Mouse (Mus musculus): Measurements from ENCODE around the gene Phka1. TPM values are rescaled to one million over a fixed set of nuclear protein-coding genes. Genes with fewer than 3 reads are reported as not detected.

The Phka1 gene
- polyA plus RNA-seq, 1 experiment, result 8.7 TPM

- Histone ChIP-seq H3ac (ENCODE audit: control insufficient read depth, insufficient read length) (no peak overlapping the region), H3K4me3 (no peak overlapping the region), H3K4me2 (ENCODE audit: low read depth) (no peak overlapping the region), H3K27me3 (ENCODE audit: control insufficient read depth, insufficient read depth, insufficient read length) (no peaks in the 10 kb centered on the region), H3K79me2 (ENCODE audit: control insufficient read depth, insufficient read depth) (no peaks in the 10 kb centered on the region), H3K36me3 (ENCODE audit: control insufficient read depth, insufficient read depth) (peaks cover 3% of the 10 kb centered on the region)
- TF ChIP-seq POLR2AphosphoS2 (IDR thresholded peaks at IDR 0.05; ENCODE audit: insufficient read length, low read depth), result no peak
- TF ChIP-seq MYOD1 (IDR thresholded peaks at IDR 0.05; ENCODE audit: control insufficient read depth in 1 of 3, insufficient read length in 2 of 3, low read depth in 2 of 3), result no peak
- no peak for TF ChIP-seq MAX (IDR thresholded peaks at IDR 0.05; ENCODE audit: low read depth)
- TF ChIP-seq TCF12 (IDR thresholded peaks at IDR 0.05; ENCODE audit: insufficient read depth, poor library complexity, severe bottlenecking), result no peak
- no peak for TF ChIP-seq E2F4 (IDR thresholded peaks at IDR 0.05; ENCODE audit: insufficient read depth)
- TF ChIP-seq MYOG (IDR thresholded peaks at IDR 0.05; ENCODE audit: control insufficient read depth in 1 of 3, insufficient read depth in 1 of 3, insufficient read length in 2 of 3, low read depth in 2 of 3), result no peak
- TF ChIP-seq USF1 (IDR thresholded peaks at IDR 0.05; ENCODE audit: low read depth), result no peak
- no peak for TF ChIP-seq TCF3 (IDR thresholded peaks at IDR 0.05; ENCODE audit: insufficient read length, low read depth)
- no peak for TF ChIP-seq POLR2A (IDR thresholded peaks at IDR 0.05; ENCODE audit: insufficient read length, low read depth)
- no peak for TF ChIP-seq CEBPB (IDR thresholded peaks at IDR 0.05; ENCODE audit: insufficient read depth, poor library complexity, severe bottlenecking)
- no peak for TF ChIP-seq REST (IDR thresholded peaks at IDR 0.05; ENCODE audit: insufficient read depth, insufficient read length)
- TF ChIP-seq SRF (IDR thresholded peaks at IDR 0.05; ENCODE audit: control insufficient read depth, insufficient read length, low read depth), result no peak
Measured at GRCm38 (mm10) chrX:102493992-102494730, 149.9 kb downstream of the Phka1 start.

- H3K4me3 ChIP-seq, result no peak overlapping the region
- H3ac ChIP-seq (ENCODE audit: control insufficient read depth, insufficient read length), result no peak overlapping the region
- no peaks in the 10 kb centered on the region for H3K36me3 ChIP-seq (ENCODE audit: control insufficient read depth, insufficient read depth)
- TF ChIP-seq TCF3 (IDR thresholded peaks at IDR 0.05; ENCODE audit: insufficient read length, low read depth), result no peak
- no peak for TF ChIP-seq POLR2AphosphoS2 (IDR thresholded peaks at IDR 0.05; ENCODE audit: insufficient read length, low read depth)
- TF ChIP-seq MYOD1 (IDR thresholded peaks at IDR 0.05; ENCODE audit: control insufficient read depth in 1 of 3, insufficient read length in 2 of 3, low read depth in 2 of 3), result no peak
- TF ChIP-seq E2F4 (IDR thresholded peaks at IDR 0.05; ENCODE audit: insufficient read depth), result no peak
- no peak for TF ChIP-seq MAX (IDR thresholded peaks at IDR 0.05; ENCODE audit: low read depth)
- no peak for TF ChIP-seq CEBPB (IDR thresholded peaks at IDR 0.05; ENCODE audit: insufficient read depth, poor library complexity, severe bottlenecking)
- no peak for TF ChIP-seq TCF12 (IDR thresholded peaks at IDR 0.05; ENCODE audit: insufficient read depth, poor library complexity, severe bottlenecking)
- TF ChIP-seq USF1 (IDR thresholded peaks at IDR 0.05; ENCODE audit: low read depth), result no peak
- no peak for TF ChIP-seq SRF (IDR thresholded peaks at IDR 0.05; ENCODE audit: control insufficient read depth, insufficient read length, low read depth)
- TF ChIP-seq MYOG (IDR thresholded peaks at IDR 0.05; ENCODE audit: control insufficient read depth in 1 of 3, insufficient read depth in 1 of 3, insufficient read length in 2 of 3, low read depth in 2 of 3), result no peak
- no peak for TF ChIP-seq POLR2A (IDR thresholded peaks at IDR 0.05; ENCODE audit: insufficient read length, low read depth)
- no peak for TF ChIP-seq REST (IDR thresholded peaks at IDR 0.05; ENCODE audit: insufficient read depth, insufficient read length)
- H3K27me3 ChIP-seq (ENCODE audit: control insufficient read depth, insufficient read depth, insufficient read length), result no peaks in the 10 kb centered on the region
- H3K4me2 ChIP-seq (ENCODE audit: low read depth), result no peak overlapping the region
- no peaks in the 10 kb centered on the region for H3K79me2 ChIP-seq (ENCODE audit: control insufficient read depth, insufficient read depth)
Measured at GRCm38 (mm10) chrX:102485575-102485974, 158.5 kb downstream of the Phka1 start.

- Histone ChIP-seq H3K27me3 (ENCODE audit: control insufficient read depth, insufficient read depth, insufficient read length) (no peaks in the 10 kb centered on the region), H3K4me2 (ENCODE audit: low read depth) (no peak overlapping the region), H3K79me2 (ENCODE audit: control insufficient read depth, insufficient read depth) (no peaks in the 10 kb centered on the region), H3K4me3 (no peak overlapping the region), H3ac (ENCODE audit: control insufficient read depth, insufficient read length) (no peak overlapping the region), H3K36me3 (ENCODE audit: control insufficient read depth, insufficient read depth) (no peaks in the 10 kb centered on the region)
- no peak for TF ChIP-seq CEBPB (IDR thresholded peaks at IDR 0.05; ENCODE audit: insufficient read depth, poor library complexity, severe bottlenecking)
- no peak for TF ChIP-seq MYOD1 (IDR thresholded peaks at IDR 0.05; ENCODE audit: control insufficient read depth in 1 of 3, insufficient read length in 2 of 3, low read depth in 2 of 3)
- TF ChIP-seq USF1 (IDR thresholded peaks at IDR 0.05; ENCODE audit: low read depth), result no peak
- no peak for TF ChIP-seq SRF (IDR thresholded peaks at IDR 0.05; ENCODE audit: control insufficient read depth, insufficient read length, low read depth)
- TF ChIP-seq E2F4 (IDR thresholded peaks at IDR 0.05; ENCODE audit: insufficient read depth), result no peak
- TF ChIP-seq POLR2AphosphoS2 (IDR thresholded peaks at IDR 0.05; ENCODE audit: insufficient read length, low read depth), result no peak
- TF ChIP-seq REST (IDR thresholded peaks at IDR 0.05; ENCODE audit: insufficient read depth, insufficient read length), result no peak
- no peak for TF ChIP-seq MYOG (IDR thresholded peaks at IDR 0.05; ENCODE audit: control insufficient read depth in 1 of 3, insufficient read depth in 1 of 3, insufficient read length in 2 of 3, low read depth in 2 of 3)
- no peak for TF ChIP-seq TCF12 (IDR thresholded peaks at IDR 0.05; ENCODE audit: insufficient read depth, poor library complexity, severe bottlenecking)
- no peak for TF ChIP-seq MAX (IDR thresholded peaks at IDR 0.05; ENCODE audit: low read depth)
- TF ChIP-seq TCF3 (IDR thresholded peaks at IDR 0.05; ENCODE audit: insufficient read length, low read depth), result no peak
- TF ChIP-seq POLR2A (IDR thresholded peaks at IDR 0.05; ENCODE audit: insufficient read length, low read depth), result no peak
Measured at GRCm38 (mm10) chrX:102479665-102480064, 164.4 kb downstream of the Phka1 start.

GRCm38 (mm10) chrX:102478965-102479364 is 165.1 kb downstream of the Phka1 start:
- Histone ChIP-seq H3K36me3 (ENCODE audit: control insufficient read depth, insufficient read depth) (no peaks in the 10 kb centered on the region), H3K79me2 (ENCODE audit: control insufficient read depth, insufficient read depth) (no peaks in the 10 kb centered on the region), H3K27me3 (ENCODE audit: control insufficient read depth, insufficient read depth, insufficient read length) (no peaks in the 10 kb centered on the region), H3K4me3 (no peak overlapping the region), H3ac (ENCODE audit: control insufficient read depth, insufficient read length) (no peak overlapping the region), H3K4me2 (ENCODE audit: low read depth) (no peak overlapping the region)
- TF ChIP-seq TCF12 (IDR thresholded peaks at IDR 0.05; ENCODE audit: insufficient read depth, poor library complexity, severe bottlenecking) (no peak), MYOD1 (IDR thresholded peaks at IDR 0.05; ENCODE audit: control insufficient read depth in 1 of 3, insufficient read length in 2 of 3, low read depth in 2 of 3) (no peak), CEBPB (IDR thresholded peaks at IDR 0.05; ENCODE audit: insufficient read depth, poor library complexity, severe bottlenecking) (no peak)
